Mouse (Mus musculus): ENCODE measurements around the gene Swi5.

Swi5 gene

GRCm38 (mm10) chr2:32260635-32261034 is 27.2 kb downstream of the Swi5 start:
- DNase-seq (ENCODE audit: low spot score): peak; percentile 67

GRCm38 (mm10) chr2:32259657-32260417 is 28.0 kb downstream of the Swi5 start, which contains the start of gene Uck1:
Uck1 (minus strand) TSS chr2:32260159.
- DNase-seq (ENCODE audit: low spot score): peak; percentile 94

GRCm38 (mm10) chr2:32258887-32259533 is 28.9 kb downstream of the Swi5 start:
- DNase-seq (ENCODE audit: low spot score): no peak

GRCm38 (mm10) chr2:32256273-32256672 is 31.6 kb downstream of the Swi5 start:
- no peak for DNase-seq (ENCODE audit: low spot score)

DNA sequence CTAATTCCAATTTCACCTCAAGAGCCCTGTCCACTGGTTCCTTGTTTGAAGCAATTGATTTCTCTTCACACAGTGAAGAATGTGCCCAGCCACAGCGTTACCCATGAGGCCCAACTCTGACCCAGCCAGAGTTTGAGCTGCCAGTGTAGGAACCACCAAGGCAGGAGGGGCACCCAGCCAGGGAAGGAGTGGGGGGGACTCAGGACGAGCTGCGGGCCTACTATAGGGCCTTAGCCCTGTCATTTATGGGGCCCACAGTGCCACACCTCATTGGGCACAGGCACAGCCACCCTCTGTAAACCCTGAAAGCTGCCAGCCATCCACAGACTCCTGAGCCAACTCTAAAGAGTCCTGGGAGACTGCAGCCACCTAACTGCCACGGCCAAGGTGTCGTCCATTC is 33.3 kb downstream of the Swi5 start:
- DNase-seq (ENCODE audit: low spot score): no peak

GRCm38 (mm10) chr2:32253352-32253751 is 34.5 kb downstream of the Swi5 start:
- DNase-seq (ENCODE audit: low spot score): no peak

GRCm38 (mm10) chr2:32252658-32253057 is 35.2 kb downstream of the Swi5 start:
- no peak for DNase-seq (ENCODE audit: low spot score)

- no peak for DNase-seq (ENCODE audit: low spot score)
Measured at GRCm38 (mm10) chr2:32251791-32252527, 35.9 kb downstream of the Swi5 start.

GRCm38 (mm10) chr2:32248377-32249361 is 39.2 kb downstream of the Swi5 start:
- no peak for DNase-seq (ENCODE audit: low spot score)

- no peak for DNase-seq (ENCODE audit: low spot score)
Measured at GRCm38 (mm10) chr2:32246741-32247140, 41.1 kb downstream of the Swi5 start.

- DNase-seq (ENCODE audit: low spot score): no peak
Measured at GRCm38 (mm10) chr2:32242986-32243385, 44.9 kb downstream of the Swi5 start.

DNA sequence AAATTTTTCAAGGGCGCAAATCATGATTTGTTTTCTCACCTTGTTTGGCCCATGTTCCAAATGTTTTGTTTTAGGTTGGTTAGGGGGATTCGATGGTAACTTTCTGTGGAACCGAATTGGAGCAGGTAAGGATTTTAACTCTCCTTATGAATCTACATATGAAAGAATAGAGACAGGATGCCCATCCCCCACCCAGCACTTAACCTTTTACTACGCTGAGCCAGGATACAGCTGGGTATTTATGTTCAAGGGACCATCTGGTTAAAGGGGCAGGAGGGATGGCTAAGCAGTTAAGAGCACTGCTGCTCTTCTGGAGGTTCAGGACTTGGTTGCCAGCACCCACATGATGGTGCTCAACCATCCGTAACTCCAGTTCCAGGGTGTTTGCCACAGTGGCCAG is 47.3 kb downstream of the Swi5 start:
- no peak for DNase-seq (ENCODE audit: low spot score)

DNA sequence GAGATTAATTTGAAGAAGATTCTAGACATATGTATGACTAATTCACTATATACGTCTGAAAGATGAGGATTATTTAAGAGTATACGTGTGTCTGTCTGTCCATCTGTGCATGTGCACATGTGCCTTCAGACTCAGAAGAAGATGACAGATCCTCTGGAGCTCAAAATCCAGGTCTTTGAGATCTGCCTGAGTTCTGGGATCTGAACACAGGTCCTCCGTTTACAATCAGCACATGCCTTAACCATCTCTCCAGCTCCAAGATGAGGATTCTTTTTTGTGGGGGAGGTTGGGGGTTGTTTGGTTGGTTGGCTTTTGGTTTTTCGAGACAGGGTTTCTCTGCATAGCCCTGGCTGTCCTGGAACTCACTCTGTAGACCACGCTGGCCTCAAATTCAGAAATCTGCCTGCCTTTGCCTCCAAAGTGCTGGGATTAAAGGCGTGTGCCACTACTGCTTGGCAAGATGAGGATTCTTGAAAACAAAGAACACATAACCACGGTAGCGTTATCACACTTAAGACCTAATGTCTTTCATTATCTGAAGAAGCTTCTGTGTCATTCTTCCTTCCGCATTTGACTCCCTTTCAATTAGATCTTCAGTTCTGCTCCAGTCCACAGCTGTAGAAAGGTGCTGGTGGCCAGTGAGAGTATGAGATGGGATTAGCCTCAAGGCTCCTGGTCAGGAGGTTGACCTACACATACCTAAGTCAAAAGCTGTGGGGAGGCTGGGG is 49.0 kb downstream of the Swi5 start:
- DNase-seq (ENCODE audit: low spot score): no peak

DNA sequence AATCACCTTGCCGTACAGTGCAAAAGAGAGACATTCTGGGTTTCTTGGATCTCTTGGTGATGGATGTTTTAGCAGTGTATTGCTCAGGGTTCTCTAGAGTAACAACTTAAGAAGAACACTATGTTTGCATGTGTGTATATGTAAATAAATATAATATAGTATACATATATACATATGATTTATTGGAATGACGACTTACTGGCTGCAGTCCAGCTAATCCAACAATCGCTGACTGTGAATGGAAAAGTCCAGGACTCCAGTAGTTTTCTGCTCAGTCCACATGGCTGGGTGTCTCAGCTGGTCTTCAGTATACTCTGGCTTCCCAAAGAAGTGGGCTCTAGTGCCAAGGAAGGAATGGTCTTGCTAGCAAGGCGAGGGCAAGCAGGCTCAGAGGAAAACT is 50.3 kb downstream of the Swi5 start:
- no peak for DNase-seq (ENCODE audit: low spot score)

GRCm38 (mm10) chr2:32236760-32237487 is 51.0 kb downstream of the Swi5 start:
- DNase-seq (ENCODE audit: low spot score): peak; percentile 85

DNA sequence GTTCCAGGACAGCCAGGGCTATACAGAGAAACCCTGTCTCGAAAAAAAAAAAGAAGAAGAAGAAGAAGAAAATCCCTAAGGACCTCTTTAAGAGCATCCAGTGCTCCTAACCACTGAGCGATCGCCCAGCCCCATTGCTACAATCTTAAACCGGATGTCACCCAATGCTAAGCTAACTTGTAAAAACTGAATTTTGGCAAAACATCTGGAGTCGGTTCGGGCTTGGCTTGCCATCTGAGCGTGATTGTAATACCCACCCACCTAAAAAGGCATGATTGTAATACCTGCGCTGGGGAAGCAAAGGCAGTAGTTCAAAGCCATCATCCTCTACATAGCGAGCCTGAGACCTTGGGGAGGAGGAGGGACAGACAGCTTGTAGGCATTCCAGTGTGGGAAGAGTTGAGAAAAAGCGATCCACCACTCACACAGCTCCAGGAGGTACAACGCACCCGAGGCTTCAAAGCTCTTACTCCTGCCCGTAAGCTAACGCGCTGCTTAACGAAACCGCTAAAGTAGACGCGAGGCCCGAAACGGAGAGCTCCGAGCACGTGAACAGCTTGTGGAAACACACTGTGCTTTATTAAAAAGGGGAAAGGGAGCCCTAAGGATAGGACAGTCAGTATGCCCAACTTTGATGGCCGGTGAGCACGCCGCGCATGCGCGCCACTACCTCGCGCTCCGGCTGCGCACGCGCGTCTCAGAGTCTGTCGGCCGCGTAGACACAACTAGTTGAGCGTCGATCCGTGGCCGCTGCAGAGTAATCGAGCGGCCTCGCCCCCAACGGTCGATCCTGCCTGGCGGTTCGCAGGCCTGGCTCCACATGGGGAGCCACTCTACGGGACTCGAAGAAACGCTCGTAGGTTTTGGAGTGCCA is 51.8 kb downstream of the Swi5 start, which contains the start of gene Pomt1:
Gene Pomt1, plus strand, starts transcription at position 705 of the 874 bp plus-strand sequence.
- peak; percentile 97 for DNase-seq (ENCODE audit: low spot score)

GRCm38 (mm10) chr2:32235433-32235832 is 52.4 kb downstream of the Swi5 start:
- no peak for DNase-seq (ENCODE audit: low spot score)
